Mouse (Mus musculus): ENCODE results near the gene Ccnf.

GRCm38 (mm10) chr17:24282637-24283036, 31.4 kb upstream of the Ccnf start:
- peak; percentile 52 for TF ChIP-seq CTCF (IDR thresholded peaks at IDR 0.05; ENCODE audit: low read depth, low read length)
- TF ChIP-seq POLR2A (IDR thresholded peaks at IDR 0.05; ENCODE audit: extremely low read depth, insufficient read depth, low read length) = no peak
